Mouse (Mus musculus) neural tube, embryonic 15.5 days (tissue): ENCODE results near the gene Prkaa1. TPM values are rescaled to one million over a fixed set of nuclear protein-coding genes. Genes with fewer than 3 reads are reported as not detected.

Source experiments
- ATAC-seq: fragments of 200-750 bp; cut with Nextera tagmentation; 2 replicates; pipeline ENCODE4 v1.8.0; 2017; ENCODE audit warnings: mild to moderate bottlenecking, moderate TSS enrichment, moderate library complexity; ENCODE audit not compliant: low FRiP score
- H3K27ac ChIP-seq: fragments of 300-500 bp; sonication (generic); replicated peaks from 2 replicates; pipeline ENCODE4 v1.5.1; 2015; ENCODE audit warnings: mild to moderate bottlenecking, inconsistent platforms
- H3K27me3 ChIP-seq: fragments of 300-500 bp; sonication (generic); replicated peaks from 2 replicates; pipeline ENCODE4 v1.6.1; 2015; ENCODE audit warnings: inconsistent platforms
- H3K36me3 ChIP-seq: fragments of 300-500 bp; sonication (generic); 2 replicates; pipeline ENCODE4 v1.6.1; 2015; ENCODE audit warnings: inconsistent platforms
- H3K4me1 ChIP-seq: fragments of 300-500 bp; sonication (generic); 2 replicates; pipeline ENCODE4 v1.6.1; 2015; ENCODE audit warnings: inconsistent platforms
- H3K4me2 ChIP-seq: fragments of 300-500 bp; sonication (generic); 2 replicates; pipeline ENCODE4 v1.6.1; 2015; ENCODE audit warnings: inconsistent platforms, mild to moderate bottlenecking, moderate library complexity
- H3K4me3 ChIP-seq: fragments of 300-500 bp; sonication (generic); replicated peaks from 2 replicates; pipeline ENCODE4 v1.5.1; 2015; ENCODE audit warnings: mild to moderate bottlenecking, inconsistent platforms
- H3K9ac ChIP-seq: fragments of 300-500 bp; sonication (generic); replicated peaks from 2 replicates; pipeline ENCODE4 v1.6.1; 2015; ENCODE audit warnings: mild to moderate bottlenecking, inconsistent platforms
- H3K9me3 ChIP-seq: fragments of 300-500 bp; sonication (generic); replicated peaks from 2 replicates; pipeline ENCODE4 v1.6.1; 2016; ENCODE audit warnings: inconsistent platforms
- WGBS: fragments of 180-500 bp; shearing (Covaris S2); methylation state at CpG from one replicate; pipeline ENCODE4 v1.1.7; 2015; ENCODE audit warnings: mixed read lengths; 5-methylcytosine and 5-hydroxymethylcytosine counted together
- polyA plus RNA-seq: library from polyadenylated mRNA; unstranded; fragments of >200 nt; fragmentation: Nextera tagmentation; extraction: Ambion mirVana; gene quantifications from 2 replicates; pipeline ENCODE4 v1.2.1, GENCODE M21; 2015

Gene Prkaa1
- polyA plus RNA-seq, 1 experiment from 2014 or later, result 14.5 TPM

DNA sequence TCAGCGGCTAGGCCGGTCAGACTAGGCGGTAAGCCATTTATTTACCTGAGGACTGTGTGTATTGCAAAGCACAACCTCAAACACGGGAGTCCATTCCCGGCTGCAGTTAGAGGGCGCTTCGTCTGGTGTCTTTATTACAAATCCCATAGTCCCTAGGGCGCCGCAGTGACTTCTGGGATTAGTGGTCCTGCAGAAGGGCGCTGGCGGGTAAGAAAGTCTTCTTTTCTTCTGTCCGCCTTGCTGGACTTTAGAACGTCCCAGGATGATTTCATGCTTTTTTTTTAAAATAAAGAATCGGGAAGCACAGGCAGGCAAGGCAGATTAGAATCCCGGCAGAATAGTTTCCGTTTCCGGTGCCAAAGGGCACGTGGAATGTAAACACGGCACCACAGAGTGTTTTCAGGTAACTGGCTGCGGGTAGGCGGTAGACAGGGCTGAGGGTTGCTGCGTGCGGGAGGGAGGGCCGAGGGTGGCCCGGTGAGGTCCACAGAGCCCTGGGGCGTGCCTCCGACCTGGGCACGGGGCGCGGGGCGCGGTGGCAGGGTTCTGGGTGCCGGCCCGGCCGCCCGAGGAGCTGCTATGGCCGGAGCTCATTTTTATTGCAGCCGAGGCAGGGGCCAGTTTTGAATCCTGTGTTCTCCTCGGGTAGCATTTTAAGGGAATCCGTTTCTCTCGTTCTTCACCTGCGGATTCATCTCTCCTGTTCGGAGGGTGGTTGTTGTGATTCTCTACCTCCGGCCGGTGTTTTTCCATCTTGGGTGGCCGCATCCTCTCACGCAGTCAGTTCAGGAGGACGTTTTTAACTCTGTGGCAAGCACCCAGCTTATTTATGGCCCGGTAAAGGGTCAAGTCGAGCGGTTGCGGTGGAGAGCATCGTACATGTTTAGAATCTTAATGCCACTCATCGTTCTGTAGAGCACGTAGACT, 42.0 kb downstream of the Prkaa1 start, which contains the start of gene Ttc33:
Ttc33 (plus strand) TSS at position 160 of the 927 bp plus-strand sequence.
- ATAC-seq, result peak; percentile 92
- Histone ChIP-seq H3K27ac (peak within 1 kb of the TSS; percentile 88), H3K4me3 (peak within 1 kb of the TSS; percentile 90), H3K4me2 (peak within 1 kb of the TSS; percentile 84), H3K4me1 (peaks cover 26% of the 10 kb centered on the region), H3K36me3 (0 out of 2 replicates have a peak, but pooled peaks cover 2% of the 10 kb centered on the region), H3K9ac (peak within 1 kb of the TSS; percentile 73), H3K9me3 (no peaks in the 10 kb centered on the region), H3K27me3 (no peaks in the 10 kb centered on the region)
- under 1% methylated on average over 55 of the region's 55 CpGs for WGBS

DNA sequence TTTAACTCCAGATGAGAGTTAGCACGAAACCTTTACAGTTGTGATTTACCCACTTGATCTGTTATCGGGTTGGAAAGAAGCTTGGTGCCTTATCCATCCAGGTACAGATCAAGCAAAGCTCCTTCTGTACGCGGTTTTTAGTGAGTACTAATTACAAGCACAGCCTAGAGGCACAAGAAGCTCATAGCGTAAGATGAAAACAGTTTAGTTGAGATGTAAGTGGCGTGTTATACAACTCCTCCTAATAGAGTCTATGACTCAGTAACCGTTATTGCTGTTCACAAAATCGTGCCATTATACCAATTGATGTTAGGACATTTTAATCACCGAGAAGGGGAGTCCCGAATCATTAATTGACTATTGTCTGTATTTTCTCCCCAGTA, 42.6 kb downstream of the Prkaa1 start:
- ATAC-seq, result peak; percentile 15; the same call in 1 of the 2 replicates
- 0 out of 2 replicates have a peak, but pooled peaks cover 2% of the 10 kb centered on the region for H3K36me3 ChIP-seq
- H3K9me3 ChIP-seq, result no peaks in the 10 kb centered on the region
- 26% methylated on average over 10 of the region's 10 CpGs for WGBS
- H3K27ac ChIP-seq, result peak overlapping the region; percentile 88
- peaks cover 26% of the 10 kb centered on the region for H3K4me1 ChIP-seq
- peak overlapping the region; percentile 84 for H3K4me2 ChIP-seq
- H3K4me3 ChIP-seq, result peak overlapping the region; percentile 90
- no peaks in the 10 kb centered on the region for H3K27me3 ChIP-seq
- H3K9ac ChIP-seq, result peak overlapping the region; percentile 73

DNA sequence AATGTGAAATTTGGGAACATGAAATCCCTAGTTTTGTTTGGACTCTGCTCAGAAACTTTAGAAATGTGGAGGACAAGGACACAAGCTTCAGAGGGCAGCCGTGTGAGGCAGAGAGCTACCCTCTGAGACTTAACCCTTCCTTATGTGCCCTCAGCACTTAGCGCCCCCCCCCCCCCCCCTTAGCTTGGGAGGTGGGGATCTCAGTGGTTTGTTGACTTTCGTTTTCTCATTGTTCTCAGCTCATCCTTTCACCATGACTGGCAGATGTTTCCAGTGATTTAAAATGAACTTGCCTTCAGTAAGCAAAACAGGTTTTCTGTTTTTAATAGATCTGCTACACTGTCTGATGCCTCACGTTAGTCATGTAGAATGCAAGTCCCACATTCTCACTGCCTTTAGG, 43.5 kb downstream of the Prkaa1 start:
- H3K4me1 ChIP-seq, result peaks cover 26% of the 10 kb centered on the region
- no peak for ATAC-seq
- no peak overlapping the region for H3K4me3 ChIP-seq
- WGBS, result 57% methylated on average over 4 of the region's 4 CpGs
- H3K36me3 ChIP-seq, result 0 out of 2 replicates have a peak, but pooled peaks cover 2% of the 10 kb centered on the region
- H3K27ac ChIP-seq, result no peak overlapping the region
- no peak overlapping the region for H3K9ac ChIP-seq
- no peaks in the 10 kb centered on the region for H3K9me3 ChIP-seq
- no peak overlapping the region for H3K4me2 ChIP-seq
- H3K27me3 ChIP-seq, result no peaks in the 10 kb centered on the region

DNA sequence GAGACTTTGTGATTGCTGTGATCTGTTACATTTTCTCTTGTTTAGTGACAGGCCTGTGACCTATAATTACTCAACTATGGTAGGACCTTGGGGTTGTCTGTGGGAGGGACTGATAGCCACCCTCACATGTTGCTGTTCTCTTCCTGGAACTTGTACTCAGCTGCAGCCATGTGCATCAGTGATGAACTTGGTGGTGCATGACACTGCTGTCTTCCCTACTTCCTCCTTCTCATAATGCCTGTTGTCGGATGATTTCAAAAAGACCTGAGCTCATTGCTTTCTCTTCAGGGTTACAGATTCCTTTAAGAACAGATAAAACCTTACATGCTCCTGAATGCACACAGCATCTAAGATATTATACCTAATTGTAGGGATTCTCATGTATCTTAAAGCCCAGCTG, 44.4 kb downstream of the Prkaa1 start:
- 0 out of 2 replicates have a peak, but pooled peaks cover 2% of the 10 kb centered on the region for H3K36me3 ChIP-seq
- 95% methylated on average over 1 of the region's 1 CpGs for WGBS
- H3K9ac ChIP-seq, result no peak overlapping the region
- no peak for ATAC-seq
- no peak overlapping the region for H3K4me3 ChIP-seq
- peaks cover 26% of the 10 kb centered on the region for H3K4me1 ChIP-seq
- H3K27ac ChIP-seq, result no peak overlapping the region
- H3K4me2 ChIP-seq, result no peak overlapping the region
- no peaks in the 10 kb centered on the region for H3K9me3 ChIP-seq
- no peaks in the 10 kb centered on the region for H3K27me3 ChIP-seq

DNA sequence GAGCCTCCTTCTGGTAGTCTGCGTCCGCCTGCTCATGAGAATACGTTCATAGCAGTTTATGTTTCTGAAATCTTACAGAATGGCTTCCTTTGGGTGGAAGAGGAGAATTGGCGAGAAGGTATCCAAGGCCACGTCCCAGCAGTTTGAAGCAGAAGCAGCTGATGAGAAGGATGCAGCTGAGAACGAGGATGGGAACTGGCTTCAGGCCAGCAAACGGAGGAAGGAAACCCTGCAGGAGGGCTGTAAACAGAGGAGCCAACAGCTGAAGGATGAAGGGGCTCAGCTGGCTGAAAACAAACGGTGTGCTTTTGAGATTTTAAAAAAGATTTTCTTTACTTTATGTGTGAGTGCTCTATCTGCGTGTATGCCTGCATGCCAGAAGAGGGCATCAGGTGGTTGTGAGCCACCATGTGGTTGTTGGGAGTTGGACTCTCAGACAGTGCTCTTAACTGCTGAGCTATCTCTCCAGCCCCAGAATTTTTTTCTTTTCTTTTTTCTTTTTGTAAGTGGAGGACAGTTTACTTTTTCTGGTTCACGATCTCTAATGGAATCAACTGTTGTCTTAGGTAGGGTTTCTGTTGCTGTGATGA, 45.9 kb downstream of the Prkaa1 start:
- Histone ChIP-seq H3K4me1 (peaks cover 21% of the 10 kb centered on the region), H3K9ac (no peak overlapping the region), H3K27ac (no peak overlapping the region), H3K4me3 (no peak overlapping the region), H3K36me3 (0 out of 2 replicates have a peak, but pooled peaks cover 2% of the 10 kb centered on the region), H3K9me3 (no peaks in the 10 kb centered on the region), H3K27me3 (no peaks in the 10 kb centered on the region), H3K4me2 (no peak overlapping the region)
- WGBS, result 59% methylated on average over 10 of the region's 10 CpGs
- no peak for ATAC-seq

DNA sequence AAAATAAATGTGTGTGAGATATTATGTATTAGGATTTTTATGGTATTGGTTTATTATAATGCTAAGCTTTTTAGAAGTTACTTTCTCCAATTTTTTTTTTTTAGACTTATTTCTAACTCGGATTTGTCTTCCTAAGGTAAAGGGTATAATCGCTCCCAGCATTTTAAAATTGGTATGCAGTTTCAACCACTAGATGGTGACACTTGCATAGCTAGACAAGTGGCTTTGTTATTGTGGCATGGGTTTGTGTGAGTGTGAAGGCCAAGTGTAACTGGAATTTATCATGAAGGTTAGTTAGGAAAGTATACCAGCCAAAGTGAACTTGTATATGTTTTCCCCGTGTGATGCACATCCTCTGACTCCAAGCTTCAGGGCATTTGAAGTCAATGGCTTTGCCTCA, 50.2 kb downstream of the Prkaa1 start:
- no peak overlapping the region for H3K4me2 ChIP-seq
- ATAC-seq, result no peak
- no peak overlapping the region for H3K27ac ChIP-seq
- H3K4me1 ChIP-seq, result 0 out of 2 replicates have a peak, but pooled peaks cover 3% of the 10 kb centered on the region
- no peak overlapping the region for H3K4me3 ChIP-seq
- H3K27me3 ChIP-seq, result no peaks in the 10 kb centered on the region
- no peaks in the 10 kb centered on the region for H3K9me3 ChIP-seq
- H3K36me3 ChIP-seq, result 0 out of 2 replicates have a peak, but pooled peaks cover 2% of the 10 kb centered on the region
- 87% methylated on average over 3 of the region's 3 CpGs for WGBS
- no peak overlapping the region for H3K9ac ChIP-seq

DNA sequence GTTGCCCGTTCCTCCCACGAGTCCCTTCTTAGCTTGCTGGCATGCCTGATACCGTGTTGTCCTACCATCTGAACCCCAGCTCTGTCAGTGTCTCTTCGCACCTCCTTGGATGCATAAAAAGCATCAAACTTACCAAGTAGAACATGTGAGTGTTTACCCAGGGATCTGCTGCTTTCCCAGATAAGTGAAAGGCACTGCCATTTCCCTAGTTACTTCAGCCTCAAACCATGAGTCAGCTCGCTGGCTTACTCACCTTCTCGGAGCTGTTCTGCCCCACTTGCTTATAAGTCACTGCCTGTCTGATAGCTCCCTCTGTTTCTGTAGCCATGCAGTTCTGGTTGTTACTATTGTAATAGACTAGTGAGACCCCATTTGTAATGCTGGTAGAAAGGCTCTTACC, 50.8 kb downstream of the Prkaa1 start:
- ATAC-seq, result no peak
- no peak overlapping the region for H3K9ac ChIP-seq
- H3K4me3 ChIP-seq, result no peak overlapping the region
- 0 out of 2 replicates have a peak, but pooled peaks cover 2% of the 10 kb centered on the region for H3K36me3 ChIP-seq
- H3K4me2 ChIP-seq, result no peak overlapping the region
- H3K27ac ChIP-seq, result no peak overlapping the region
- H3K27me3 ChIP-seq, result no peaks in the 10 kb centered on the region
- no peaks in the 10 kb centered on the region for H3K9me3 ChIP-seq
- H3K4me1 ChIP-seq, result 0 out of 2 replicates have a peak, but pooled peaks cover 3% of the 10 kb centered on the region
- WGBS, result 92% methylated on average over 6 of the region's 6 CpGs

DNA sequence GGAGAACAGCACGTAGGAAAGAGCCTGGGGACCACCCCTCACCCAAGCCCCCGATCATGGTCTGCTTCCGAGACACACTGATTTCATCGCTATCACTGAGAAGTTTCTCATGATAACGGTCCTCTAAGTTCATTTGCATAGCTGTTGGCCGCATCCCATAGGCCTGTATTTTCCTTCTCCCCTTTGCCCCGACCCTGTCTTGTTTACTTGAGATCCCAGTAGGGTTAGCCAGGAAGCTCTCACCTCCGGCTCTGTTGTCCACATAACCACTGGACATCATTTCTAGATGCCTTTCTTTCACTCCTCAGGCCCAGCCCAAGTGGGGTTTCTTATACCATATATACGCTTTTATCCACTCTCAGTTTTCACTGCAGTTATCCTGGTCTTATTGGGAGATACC, 51.3 kb downstream of the Prkaa1 start:
- Histone ChIP-seq H3K4me1 (no peaks in the 10 kb centered on the region), H3K4me2 (no peak overlapping the region)

DNA sequence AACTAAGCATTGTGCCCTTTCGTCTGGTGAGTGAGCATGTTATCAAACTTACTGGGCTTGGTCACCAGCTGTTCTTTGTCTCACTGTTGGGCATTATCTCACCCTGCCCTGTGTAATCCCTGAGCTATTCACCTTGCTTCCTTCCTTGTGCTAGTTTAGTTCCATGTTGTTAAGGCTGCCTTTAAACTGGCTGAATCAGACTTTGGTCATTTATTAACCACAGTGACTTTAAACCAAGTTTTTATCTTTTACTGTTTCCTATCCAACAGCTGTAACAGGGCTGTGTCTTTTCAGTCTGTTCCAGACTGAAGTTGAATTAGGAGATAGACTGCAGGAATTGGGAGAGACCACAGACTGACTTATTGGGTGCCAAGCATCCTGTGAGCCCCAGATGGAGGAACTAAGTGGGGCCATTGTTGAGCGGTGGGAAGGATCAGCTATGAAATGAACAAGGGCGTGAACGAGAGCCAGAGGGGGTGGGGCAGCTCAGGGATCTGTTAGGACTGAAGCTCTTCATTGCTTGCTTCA, 52.4 kb downstream of the Prkaa1 start:
- Histone ChIP-seq H3K27me3 (no peaks in the 10 kb centered on the region), H3K4me3 (no peak overlapping the region), H3K4me1 (no peaks in the 10 kb centered on the region), H3K36me3 (no peaks in the 10 kb centered on the region), H3K27ac (no peak overlapping the region), H3K4me2 (no peak overlapping the region), H3K9me3 (no peaks in the 10 kb centered on the region), H3K9ac (no peak overlapping the region)
- 44% methylated on average over 4 of the region's 4 CpGs for WGBS
- ATAC-seq, result no peak

More for the DNA sequence above, 51.3 kb downstream of the Prkaa1 start:
- WGBS, result 92% methylated on average over 9 of the region's 9 CpGs
- no peak overlapping the region for H3K9ac ChIP-seq
- no peaks in the 10 kb centered on the region for H3K9me3 ChIP-seq
- H3K36me3 ChIP-seq, result 0 out of 2 replicates have a peak, but pooled peaks cover 2% of the 10 kb centered on the region
- no peaks in the 10 kb centered on the region for H3K27me3 ChIP-seq
- H3K27ac ChIP-seq, result no peak overlapping the region
- ATAC-seq, result no peak
- H3K4me3 ChIP-seq, result no peak overlapping the region

DNA sequence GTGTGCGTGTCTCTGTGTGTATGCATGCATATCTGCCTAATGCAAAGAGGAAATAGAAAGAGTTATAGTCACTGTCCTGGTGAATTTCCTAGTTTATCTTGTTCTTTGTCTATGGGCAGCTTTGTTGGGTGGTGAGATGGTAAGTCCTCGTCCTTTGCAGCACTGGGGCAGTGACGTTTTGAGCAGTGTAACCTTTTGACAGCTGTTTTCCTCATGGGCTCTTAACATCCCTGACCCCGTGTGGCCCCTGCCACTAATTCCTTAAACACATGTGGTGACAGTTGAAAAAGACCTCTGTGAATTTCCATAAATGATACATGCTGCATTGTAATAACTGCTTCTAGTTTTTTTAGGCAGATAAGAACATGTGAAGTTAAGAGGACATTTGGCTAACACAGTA, 53.0 kb downstream of the Prkaa1 start:
- Histone ChIP-seq H3K27me3 (no peaks in the 10 kb centered on the region), H3K4me3 (no peak overlapping the region), H3K4me2 (no peak overlapping the region), H3K36me3 (no peaks in the 10 kb centered on the region), H3K9ac (no peak overlapping the region), H3K27ac (no peak overlapping the region), H3K4me1 (no peaks in the 10 kb centered on the region), H3K9me3 (no peaks in the 10 kb centered on the region)
- 73% methylated on average over 4 of the region's 4 CpGs for WGBS
- no peak for ATAC-seq

DNA sequence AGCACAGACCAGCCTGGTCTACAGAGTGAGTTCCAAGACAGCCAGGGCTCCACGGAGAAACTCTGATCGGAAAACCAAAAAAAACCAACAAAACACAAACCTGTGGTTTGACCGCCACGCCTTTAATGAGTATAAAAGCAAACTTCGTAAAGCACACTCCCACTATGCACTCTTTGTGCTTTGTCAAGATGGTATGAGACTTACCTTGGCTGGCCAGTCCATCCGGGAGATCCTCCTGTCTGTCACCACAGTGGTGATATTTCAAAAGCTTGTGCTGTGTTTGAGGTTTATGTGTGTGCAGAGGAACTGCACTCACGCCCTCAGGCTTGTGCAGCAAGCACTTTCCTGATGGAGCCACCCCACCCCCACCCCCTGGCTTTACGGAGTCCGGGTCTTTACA, 61.6 kb downstream of the Prkaa1 start:
- WGBS, result 94% methylated on average over 9 of the region's 9 CpGs
- Histone ChIP-seq H3K36me3 (0 out of 2 replicates have a peak, but pooled peaks cover 3% of the 10 kb centered on the region), H3K27ac (no peak overlapping the region), H3K27me3 (no peaks in the 10 kb centered on the region), H3K9ac (no peak overlapping the region), H3K9me3 (no peaks in the 10 kb centered on the region), H3K4me2 (no peak overlapping the region), H3K4me1 (no peaks in the 10 kb centered on the region), H3K4me3 (no peak overlapping the region)
- ATAC-seq, result no peak
